Mouse (Mus musculus) testis, postnatal 10 days (tissue): ENCODE measurements around the gene Tlk2.
A peak's percentile ranks its signal among the peaks of the same experiment; 100 is the strongest.

Source experiments
- DNase-seq: peaks from one replicate; pipeline ENCODE4 v3.0.0; 2021; ENCODE audit warnings: low spot score

The Tlk2 gene

GRCm38 (mm10) chr11:105164516-105165510 lies 13.8 kb upstream of the Tlk2 start:
- no peak for DNase-seq

GRCm38 (mm10) chr11:105166780-105167179 lies 11.8 kb upstream of the Tlk2 start:
- no peak for DNase-seq

- DNase-seq: no peak
These were observed 916 bp downstream of the Tlk2 start for GRCm38 (mm10) chr11:105179523-105179922.

DNA sequence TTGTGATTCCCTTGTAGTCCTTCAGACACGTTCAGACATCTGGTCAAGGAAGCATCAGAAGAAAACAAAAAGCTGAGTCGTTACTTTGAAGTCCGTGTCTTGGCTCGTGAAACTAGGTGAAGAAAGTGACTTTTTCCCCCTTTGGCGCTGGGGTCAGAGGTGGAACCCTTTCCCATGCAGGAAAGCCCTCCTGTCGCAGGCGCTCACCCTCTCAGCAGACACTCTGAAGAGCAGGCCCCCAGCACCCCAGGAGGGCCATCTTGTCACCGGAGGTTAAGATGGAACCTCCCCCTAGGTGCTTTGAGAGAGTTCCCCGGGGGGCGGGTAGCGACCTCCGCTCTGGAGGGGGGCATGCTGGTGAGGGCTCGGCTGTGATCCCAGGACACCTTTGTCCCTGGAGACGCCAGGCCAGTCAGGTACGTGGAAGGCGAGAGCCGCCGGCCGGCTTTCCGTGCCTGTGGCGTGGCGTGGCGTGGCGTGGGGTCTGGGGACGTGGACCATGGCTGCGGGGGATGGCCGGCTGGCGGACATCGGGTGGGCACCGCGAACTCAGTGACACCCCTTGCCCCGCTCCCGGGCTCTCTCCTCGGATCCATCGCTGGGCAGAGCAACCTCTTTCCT lies 2.0 kb downstream of the Tlk2 start:
- peak; percentile 65 for DNase-seq

- DNase-seq: peak; percentile 98
These were observed 2.6 kb downstream of the Tlk2 start for GRCm38 (mm10) chr11:105181126-105181637.

DNA sequence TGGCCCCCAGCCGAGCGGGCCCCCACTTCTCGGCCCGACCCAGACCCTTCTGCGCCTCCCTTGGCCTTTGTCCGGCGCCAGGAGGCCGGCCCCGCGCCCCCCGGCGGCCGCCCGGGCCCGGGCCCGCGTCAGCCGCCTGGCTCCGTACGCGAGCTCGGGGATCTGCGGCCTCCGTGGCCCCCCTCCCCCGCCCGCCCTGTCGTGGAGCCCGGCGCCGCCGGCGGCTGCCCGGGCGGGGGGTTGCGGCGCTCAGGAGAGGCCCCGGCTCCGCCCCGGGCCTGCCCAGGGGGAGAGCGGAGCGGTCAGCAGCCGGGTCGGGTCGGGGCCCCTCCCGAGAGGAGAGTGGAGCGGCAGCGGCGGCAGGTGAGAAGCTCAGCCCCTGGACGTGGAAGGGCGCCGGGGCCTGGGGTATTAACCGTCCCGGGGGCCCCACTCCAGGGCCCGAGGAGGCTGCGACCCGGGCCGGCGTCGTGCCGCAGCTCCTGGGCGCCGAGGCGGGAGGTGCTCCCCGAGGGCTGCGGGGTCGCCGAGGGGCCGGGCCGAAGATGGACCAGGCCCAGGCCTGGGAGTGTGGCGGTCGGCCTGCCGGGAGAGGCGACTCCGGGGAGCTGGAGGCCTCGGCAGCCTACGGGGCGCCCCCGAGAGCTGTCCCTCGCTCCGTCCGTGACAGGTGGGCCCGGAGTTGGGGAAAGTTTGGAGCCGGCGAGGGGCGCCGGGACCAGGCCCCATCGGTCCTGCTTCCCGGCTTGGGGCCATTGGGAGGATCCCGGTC lies 3.3 kb downstream of the Tlk2 start:
- DNase-seq: peak; percentile 68

GRCm38 (mm10) chr11:105182461-105182855 lies 3.9 kb downstream of the Tlk2 start:
- no peak for DNase-seq

DNA sequence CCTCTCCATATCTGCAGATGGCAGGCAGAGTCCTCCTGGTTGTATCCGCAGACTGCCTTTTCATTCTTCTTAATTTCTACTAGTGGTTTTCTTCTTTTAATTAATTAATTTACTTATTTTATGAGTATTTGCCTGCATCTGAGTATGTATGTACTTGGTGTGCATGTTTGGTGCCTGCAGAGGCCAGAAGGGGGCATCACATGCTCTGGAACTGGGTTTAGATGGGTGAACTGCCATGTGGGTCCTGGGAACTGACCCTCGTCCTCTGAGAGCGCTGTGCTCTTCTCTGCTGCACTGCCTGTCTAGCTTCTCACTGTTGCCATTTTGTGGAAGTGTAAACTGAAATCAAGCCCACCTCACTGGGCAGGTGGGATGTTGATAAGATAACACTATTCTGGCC lies 6.1 kb downstream of the Tlk2 start:
- DNase-seq: no peak

DNA sequence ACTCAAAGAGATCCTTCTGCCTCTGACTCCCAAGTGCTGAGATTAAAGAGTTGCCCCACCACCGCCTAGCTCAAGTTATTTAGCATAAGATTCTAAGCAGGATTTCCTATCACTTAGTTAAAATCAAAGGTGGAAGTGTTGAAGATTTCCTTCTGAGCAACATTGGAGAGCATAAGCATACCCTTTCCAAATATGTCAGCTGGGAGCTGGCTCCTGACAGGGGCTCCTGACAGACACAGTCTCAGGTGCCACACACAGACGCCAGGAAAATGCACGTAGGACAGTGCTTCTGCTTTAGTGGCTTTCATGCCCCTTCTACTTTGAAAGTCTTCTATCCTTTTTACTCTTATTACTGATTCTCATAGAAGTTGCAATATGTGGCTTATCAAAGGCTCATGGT lies 13.6 kb downstream of the Tlk2 start:
- no peak for DNase-seq

- no peak for DNase-seq
These were observed 18.5 kb downstream of the Tlk2 start for GRCm38 (mm10) chr11:105196893-105197662.

GRCm38 (mm10) chr11:105202403-105202802 lies 23.8 kb downstream of the Tlk2 start:
- no peak for DNase-seq

GRCm38 (mm10) chr11:105210007-105210406 lies 31.4 kb downstream of the Tlk2 start:
- no peak for DNase-seq

GRCm38 (mm10) chr11:105214257-105214656 lies 35.6 kb downstream of the Tlk2 start:
- DNase-seq: no peak

- no peak for DNase-seq
These were observed 39.2 kb downstream of the Tlk2 start for GRCm38 (mm10) chr11:105217771-105218170.

DNA sequence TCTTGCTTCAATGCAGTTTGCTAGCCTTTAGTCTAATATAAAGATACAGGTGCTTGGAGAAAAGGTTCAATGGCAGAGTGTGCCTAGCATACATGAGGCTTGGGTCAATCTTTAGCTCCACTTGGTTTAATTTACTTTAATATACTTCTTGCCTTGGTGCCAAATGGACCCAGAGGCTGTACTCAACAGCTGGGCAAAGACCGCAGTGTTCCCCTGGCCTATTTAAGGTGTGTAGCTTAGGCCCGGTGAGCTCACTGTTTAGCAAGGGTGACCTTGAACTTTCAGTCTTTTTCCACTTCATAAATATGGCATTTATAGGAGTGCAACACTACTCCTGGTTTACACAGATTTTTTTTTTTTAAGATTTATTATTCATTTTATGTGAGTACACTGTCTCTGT lies 55.9 kb downstream of the Tlk2 start:
- DNase-seq: no peak

DNA sequence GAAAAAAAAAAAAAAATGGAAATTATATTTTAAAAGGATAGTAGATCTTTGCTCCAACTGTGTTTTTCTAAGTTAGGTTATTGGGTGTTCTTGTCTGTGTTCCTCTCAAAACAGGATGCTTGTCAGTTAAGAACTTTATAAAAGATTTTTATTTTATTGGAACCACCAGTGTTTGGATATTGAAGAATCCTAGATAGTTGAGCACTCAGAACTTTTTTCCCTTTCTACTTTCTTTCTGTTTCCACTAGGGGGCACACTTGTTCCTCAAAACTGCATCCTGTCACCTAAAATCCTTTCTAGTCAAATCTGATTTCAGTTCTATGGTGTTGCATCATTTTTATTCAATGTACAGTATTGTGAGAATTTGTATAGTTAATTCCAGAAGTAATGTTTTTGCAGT lies 62.4 kb downstream of the Tlk2 start:
- no peak for DNase-seq

GRCm38 (mm10) chr11:105246369-105246768 lies 67.8 kb downstream of the Tlk2 start:
- no peak for DNase-seq

DNA sequence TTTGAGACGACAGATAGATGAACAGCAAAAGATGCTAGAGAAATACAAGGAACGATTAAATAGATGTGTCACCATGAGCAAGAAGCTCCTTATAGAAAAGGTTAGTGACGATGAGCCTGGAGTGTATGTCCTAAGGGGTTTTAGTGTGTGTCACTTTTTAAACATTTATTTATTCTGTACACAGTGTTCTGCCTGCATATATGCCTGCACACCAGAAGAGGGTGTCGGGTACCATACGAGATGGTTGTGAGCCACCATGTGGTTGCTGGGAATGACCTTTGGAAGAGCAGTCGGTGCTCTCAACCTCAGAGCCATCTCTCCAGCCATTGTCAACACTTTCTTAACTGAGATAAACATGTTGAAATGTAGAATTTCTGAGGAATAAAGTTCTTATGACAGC lies 68.2 kb downstream of the Tlk2 start:
- DNase-seq: no peak

- no peak for DNase-seq
These were observed 68.7 kb downstream of the Tlk2 start for GRCm38 (mm10) chr11:105247321-105247720.

DNA sequence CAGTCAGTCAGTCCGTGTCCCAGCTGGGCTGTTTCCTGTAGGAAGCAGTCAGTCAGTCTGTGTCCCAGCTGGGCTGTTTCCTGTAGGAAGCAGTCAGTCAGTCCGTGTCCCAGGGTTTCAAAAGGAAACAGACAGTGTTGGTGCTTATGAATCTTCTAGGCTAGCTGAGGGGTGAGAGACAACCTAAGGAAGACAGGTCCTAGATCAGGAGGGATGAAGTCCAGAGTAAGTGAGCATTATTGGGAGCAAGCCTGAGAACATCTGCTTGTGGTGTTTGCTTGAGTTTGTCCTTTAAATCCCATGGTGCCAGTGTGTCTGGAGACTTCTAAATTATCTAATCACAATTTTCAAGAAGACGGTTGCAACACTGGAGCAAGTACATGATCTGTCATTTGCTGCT lies 81.1 kb downstream of the Tlk2 start:
- no peak for DNase-seq

- no peak for DNase-seq
These were observed 82.5 kb downstream of the Tlk2 start for GRCm38 (mm10) chr11:105261116-105261515.
